8 mouse cellular contexts compared by ENCODE assay signal in genomic region chr9:106198962-106199458, GRCm38 (mm10). TPM values are rescaled to one million over a fixed set of nuclear protein-coding genes. Genes with fewer than 3 reads are reported as not detected.
DNase-seq lines count a peak whose midpoint lies in the region; ATAC-seq lines count a peak whose summit lies in the region.

No protein-coding gene starts in this region.

- peak overlapping the region; percentile 76 for H3K9ac ChIP-seq in lung, embryonic 15.5 days

- DNase-seq in 3134 (ENCODE audit: extremely low read depth, insufficient read length, low spot score) (peak; percentile 77), NIH3T3 (ENCODE audit: low read depth) (peak; percentile 81)
- DNase-seq in embryo, embryonic 11 days = peak; percentile 89
- peak; percentile 88 for DNase-seq in heart, adult 18-20 months
- peak; percentile 86 for DNase-seq in kidney, adult 18-20 months
- DNase-seq in urinary bladder, postnatal 14 days (ENCODE audit: low spot score) = peak; percentile 76

- no peaks in the 10 kb centered on the region for H3K9me3 ChIP-seq in lung, embryonic 15.5 days

- peak overlapping the region; percentile 69 for H3K4me2 ChIP-seq in lung, embryonic 15.5 days

- H3K27ac ChIP-seq in lung, embryonic 15.5 days = peak overlapping the region; percentile 50

- peaks cover 26% of the 10 kb centered on the region for H3K4me1 ChIP-seq in lung, embryonic 15.5 days

- peak overlapping the region; percentile 66 for H3K4me3 ChIP-seq in lung, embryonic 15.5 days

- peak; percentile 58 for ATAC-seq in lung, embryonic 15.5 days (ENCODE audit: borderline replicate concordance, extremely low read depth, low FRiP score, low TSS enrichment)
- ATAC-seq in neutrophil, adult 5-6 weeks (ENCODE audit: extremely low read depth, insufficient number of reproducible peaks, low FRiP score, poor library complexity, severe bottlenecking) = peak; percentile 46

- no peaks in the 10 kb centered on the region for H3K27me3 ChIP-seq in lung, embryonic 15.5 days

- peaks cover 14% of the 10 kb centered on the region; the same call in 1 of the 2 replicates for H3K36me3 ChIP-seq in lung, embryonic 15.5 days

- 2% methylated on average over 38 of the region's 51 CpGs for WGBS in lung, embryonic 15.5 days

RNA-seq across cellular contexts. Expression of gene Ppm1m, which starts 0.5 kb away (rescaled TPM):
- 10 to 100 TPM; 11.8 to 15.0 TPM for total RNA-seq in heart, adult 18-20 months (2021)
- 60.4 and 62.8 TPM in 2 replicates for polyA plus RNA-seq in lung, embryonic 15.5 days (2015; fragmentation: Nextera tagmentation; extraction: Ambion mirVana)
- total RNA-seq in neutrophil, adult 5-6 weeks (2017) = 48.0 and 59.0 TPM in 2 replicates

RNA-seq across cellular contexts. Expression of gene Twf2, which starts 3.9 kb away (rescaled TPM):
- 100 to 1,000 TPM; 229 to 242 TPM for total RNA-seq in heart, adult 18-20 months (2021)
- 73.7 and 76.4 TPM in 2 replicates for polyA plus RNA-seq in lung, embryonic 15.5 days (2015; fragmentation: Nextera tagmentation; extraction: Ambion mirVana)
- total RNA-seq in neutrophil, adult 5-6 weeks (2017) = 102 and 111 TPM in 2 replicates

RNA-seq across cellular contexts. Expression of gene Tlr9, which starts 23.4 kb away (rescaled TPM):
- total RNA-seq in heart, adult 18-20 months (2021) = 1 to 10 TPM in 1 of 2 experiments, under 1 TPM in 1; 0.45 to 1.3 TPM
- polyA plus RNA-seq in lung, embryonic 15.5 days (2015; fragmentation: Nextera tagmentation; extraction: Ambion mirVana) = 0.06 TPM in 1 of 2 replicates, not detected in the other
- total RNA-seq in neutrophil, adult 5-6 weeks (2017) = 14.5 and 14.8 TPM in 2 replicates

RNA-seq across cellular contexts. Expression of gene Wdr82, which starts 28.3 kb away (rescaled TPM):
- total RNA-seq in heart, adult 18-20 months (2021) = 10 to 100 TPM; 38.2 to 39.5 TPM
- 22.3 and 24.0 TPM in 2 replicates for polyA plus RNA-seq in lung, embryonic 15.5 days (2015; fragmentation: Nextera tagmentation; extraction: Ambion mirVana)
- 69.2 and 80.1 TPM in 2 replicates for total RNA-seq in neutrophil, adult 5-6 weeks (2017)

RNA-seq across cellular contexts. Expression of gene Glyctk, which starts 41.1 kb away (rescaled TPM):
- total RNA-seq in heart, adult 18-20 months (2021) = 1 to 10 TPM; 2.5 to 2.9 TPM
- polyA plus RNA-seq in lung, embryonic 15.5 days (2015; fragmentation: Nextera tagmentation; extraction: Ambion mirVana) = 1.4 and 1.7 TPM in 2 replicates
- total RNA-seq in neutrophil, adult 5-6 weeks (2017) = 3.7 and 4.2 TPM in 2 replicates

Comparison
In these comparisons a context has a peak if more than half of its experiments do, and no peak if none do; other contexts are left out.
1. Peak in every context shown above with its lines: DNase-seq, ATAC-seq, H3K4me3 ChIP-seq and H3K27ac ChIP-seq.